Mouse (Mus musculus) midbrain, embryonic 10.5 days (tissue): ENCODE results near the gene Ltbr. TPM values are rescaled to one million over a fixed set of nuclear protein-coding genes. Genes with fewer than 3 reads are reported as not detected.
"Not testable (repeated sequence)": the region's sequence is repeated elsewhere in the genome, so short reads cannot be mapped to it uniquely, and the experiment has no call there.

Source experiments
- DNase-seq: peaks from one replicate; pipeline ENCODE4 v3.0.0-alpha.2; 2017; ENCODE audit warnings: low spot score
- H3K27ac ChIP-seq: fragments of 300-500 bp; sonication (generic); replicated peaks from 2 replicates; pipeline ENCODE4 v1.5.1; 2016; ENCODE audit warnings: mild to moderate bottlenecking
- H3K27me3 ChIP-seq: fragments of 300-500 bp; sonication (generic); 2 replicates; pipeline ENCODE4 v1.6.1; 2016; ENCODE audit warnings: low read depth, mild to moderate bottlenecking; ENCODE audit not compliant: poor library complexity, severe bottlenecking
- H3K36me3 ChIP-seq: fragments of 300-500 bp; sonication (generic); 2 replicates; pipeline ENCODE4 v1.6.1; 2016; ENCODE audit warnings: mild to moderate bottlenecking, moderate library complexity
- H3K4me1 ChIP-seq: fragments of 300-500 bp; sonication (generic); 2 replicates; pipeline ENCODE4 v1.6.1; 2016
- H3K4me3 ChIP-seq: fragments of 300-500 bp; sonication (generic); 2 replicates; pipeline ENCODE4 v1.5.1; 2016; ENCODE audit warnings: mild to moderate bottlenecking, moderate library complexity
- H3K9me3 ChIP-seq: fragments of 300-500 bp; sonication (generic); replicated peaks from 2 replicates; pipeline ENCODE4 v1.6.1; 2016; ENCODE audit warnings: mild to moderate bottlenecking
- WGBS: fragments of 180-500 bp; shearing (Covaris S2); methylation state at CpG from one replicate; pipeline ENCODE4 v1.1.7; 2016; 5-methylcytosine and 5-hydroxymethylcytosine counted together
- polyA plus RNA-seq: library from polyadenylated mRNA; unstranded; fragments of >200 nt; fragmentation: Nextera tagmentation; extraction: Ambion mirVana; gene quantifications from 2 replicates; pipeline ENCODE4 v1.2.1, GENCODE M21; 2016

Ltbr gene
- polyA plus RNA-seq, 1 experiment from 2014 or later = 21.2 TPM

DNA sequence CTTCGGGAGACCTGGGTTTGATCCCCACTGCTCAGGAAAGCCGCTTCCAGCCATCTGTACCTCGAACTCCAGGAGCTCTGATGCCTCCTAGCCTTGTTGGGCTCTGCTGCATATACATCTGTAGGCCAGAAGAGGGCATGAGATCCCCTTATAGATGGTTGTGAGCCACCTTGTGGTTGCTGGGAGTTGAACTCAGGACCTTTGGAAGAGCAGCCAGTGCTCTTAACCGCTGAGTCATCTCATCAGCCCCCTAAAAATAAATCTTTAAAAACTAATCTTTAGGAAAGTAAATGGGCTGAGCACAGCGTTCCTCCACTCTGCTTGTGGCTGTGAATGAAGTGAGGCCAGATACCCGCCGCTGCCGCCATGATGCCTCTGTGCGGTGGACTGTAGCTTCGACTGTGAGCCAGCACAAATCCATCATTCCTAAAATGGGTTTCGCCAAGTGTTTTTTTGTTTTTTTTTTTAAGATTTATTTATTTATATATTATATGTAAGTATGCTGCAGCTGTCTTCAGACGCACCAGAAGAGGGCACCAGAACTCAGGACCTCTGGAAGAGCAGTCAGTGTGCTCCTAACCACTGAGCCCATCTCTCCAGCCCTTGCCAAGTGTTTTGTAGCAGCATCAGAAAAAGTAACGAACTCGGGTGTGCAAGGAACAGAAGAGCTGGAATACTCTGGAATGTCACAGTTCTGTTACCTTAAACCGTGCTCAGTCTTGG is 38.7 kb downstream of the Ltbr start:
- Histone ChIP-seq H3K4me1 (peaks cover 8% of the 10 kb centered on the region), H3K4me3 (no peak overlapping the region), H3K9me3 (no peaks in the 10 kb centered on the region), H3K36me3 (no peaks in the 10 kb centered on the region), H3K27ac (no peak overlapping the region), H3K27me3 (peaks cover 24% of the 10 kb centered on the region)
- WGBS = 60% methylated on average over 15 of the region's 15 CpGs
- DNase-seq = peak; percentile 22

GRCm38 (mm10) chr6:125272228-125272785 is 41.4 kb downstream of the Ltbr start:
- H3K4me1 ChIP-seq = peaks cover 8% of the 10 kb centered on the region
- WGBS = 81% methylated on average over 10 of the region's 10 CpGs
- no peaks in the 10 kb centered on the region for H3K36me3 ChIP-seq
- no peak overlapping the region for H3K4me3 ChIP-seq
- H3K27me3 ChIP-seq = peaks cover 24% of the 10 kb centered on the region
- H3K9me3 ChIP-seq = no peaks in the 10 kb centered on the region
- no peak for DNase-seq
- H3K27ac ChIP-seq = no peak overlapping the region

GRCm38 (mm10) chr6:125271455-125272227 is 42.0 kb downstream of the Ltbr start:
- Histone ChIP-seq H3K27ac (peak overlapping the region; percentile 74), H3K4me3 (peak overlapping the region; percentile 32), H3K36me3 (no peaks in the 10 kb centered on the region), H3K4me1 (peaks cover 8% of the 10 kb centered on the region), H3K27me3 (peaks cover 24% of the 10 kb centered on the region), H3K9me3 (no peaks in the 10 kb centered on the region)
- 20% methylated on average over 17 of the region's 17 CpGs for WGBS
- DNase-seq = peak; percentile 83

GRCm38 (mm10) chr6:125268799-125269198 is 44.9 kb downstream of the Ltbr start:
- peaks cover 24% of the 10 kb centered on the region for H3K27me3 ChIP-seq
- no peak overlapping the region for H3K27ac ChIP-seq
- H3K9me3 ChIP-seq = no peaks in the 10 kb centered on the region
- DNase-seq = no peak
- peaks cover 8% of the 10 kb centered on the region for H3K4me1 ChIP-seq
- WGBS = 53% methylated on average over 6 of the region's 6 CpGs
- no peaks in the 10 kb centered on the region for H3K36me3 ChIP-seq
- H3K4me3 ChIP-seq = no peak overlapping the region

GRCm38 (mm10) chr6:125267469-125267868 is 46.2 kb downstream of the Ltbr start:
- H3K36me3 ChIP-seq = no peaks in the 10 kb centered on the region
- H3K4me1 ChIP-seq = peaks cover 8% of the 10 kb centered on the region
- DNase-seq = no peak
- no peak overlapping the region for H3K4me3 ChIP-seq
- 84% methylated on average over 3 of the region's 3 CpGs for WGBS
- peaks cover 22% of the 10 kb centered on the region for H3K27me3 ChIP-seq
- H3K9me3 ChIP-seq = no peaks in the 10 kb centered on the region
- no peak overlapping the region for H3K27ac ChIP-seq

DNA sequence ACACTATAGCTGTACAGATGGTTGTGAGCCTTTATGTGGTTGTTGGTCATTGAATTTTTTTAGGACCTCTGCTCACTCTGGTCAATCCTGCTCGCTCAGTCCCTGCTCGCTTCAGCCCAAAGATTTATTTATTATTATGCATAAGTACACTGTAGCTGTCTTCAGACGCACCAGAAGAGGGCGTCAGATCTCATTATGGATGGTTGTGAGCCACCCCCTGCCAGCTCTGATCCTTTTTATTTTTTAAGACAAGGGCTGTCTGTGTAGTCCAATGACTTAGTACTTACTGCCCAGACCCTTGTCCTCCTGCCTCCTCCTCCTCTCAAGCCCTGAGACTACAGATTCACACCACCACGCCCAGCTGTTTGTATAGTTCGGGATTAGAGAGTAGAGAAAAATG is 47.1 kb downstream of the Ltbr start:
- peaks cover 15% of the 10 kb centered on the region for H3K27me3 ChIP-seq
- not testable (repeated sequence) for H3K4me3 ChIP-seq, DNase-seq, H3K4me1 ChIP-seq, H3K36me3 ChIP-seq, H3K27ac ChIP-seq, H3K9me3 ChIP-seq
- WGBS = 75% methylated on average over 6 of the region's 6 CpGs

- no peaks in the 10 kb centered on the region for H3K4me1 ChIP-seq
- 79% methylated on average over 13 of the region's 13 CpGs for WGBS
- H3K36me3 ChIP-seq = no peaks in the 10 kb centered on the region
- H3K9me3 ChIP-seq = no peaks in the 10 kb centered on the region
- no peak overlapping the region for H3K27ac ChIP-seq
- peaks cover 11% of the 10 kb centered on the region for H3K27me3 ChIP-seq
- DNase-seq = no peak
- H3K4me3 ChIP-seq = no peak overlapping the region
These were observed 47.6 kb downstream of the Ltbr start for GRCm38 (mm10) chr6:125266091-125266490.

DNA sequence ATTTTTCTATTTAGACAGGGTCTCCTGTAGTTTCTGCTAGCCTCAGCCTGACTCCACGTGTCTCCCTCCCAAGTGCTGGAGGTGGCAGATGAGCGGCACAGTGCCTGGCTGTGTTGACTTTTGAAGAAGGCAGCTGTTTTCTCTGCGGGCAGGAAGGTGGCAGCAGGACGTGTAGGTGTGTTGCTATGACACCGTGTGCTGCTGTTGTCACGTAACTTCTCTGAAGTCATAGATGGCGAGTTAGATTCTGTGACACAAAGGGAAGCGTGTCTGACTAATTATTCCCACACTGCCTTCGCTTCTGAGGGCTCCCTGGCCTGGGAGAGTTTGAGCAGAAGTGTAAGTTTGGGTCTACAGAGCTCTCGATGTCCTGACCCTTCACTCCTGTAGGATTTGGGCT is 48.4 kb downstream of the Ltbr start:
- DNase-seq = no peak
- WGBS = 69% methylated on average over 10 of the region's 10 CpGs
- Histone ChIP-seq H3K9me3 (no peaks in the 10 kb centered on the region), H3K4me1 (no peaks in the 10 kb centered on the region), H3K27me3 (peaks cover 3% of the 10 kb centered on the region; the same call in 1 of the 2 replicates), H3K27ac (no peak overlapping the region), H3K36me3 (no peaks in the 10 kb centered on the region), H3K4me3 (no peak overlapping the region)

DNA sequence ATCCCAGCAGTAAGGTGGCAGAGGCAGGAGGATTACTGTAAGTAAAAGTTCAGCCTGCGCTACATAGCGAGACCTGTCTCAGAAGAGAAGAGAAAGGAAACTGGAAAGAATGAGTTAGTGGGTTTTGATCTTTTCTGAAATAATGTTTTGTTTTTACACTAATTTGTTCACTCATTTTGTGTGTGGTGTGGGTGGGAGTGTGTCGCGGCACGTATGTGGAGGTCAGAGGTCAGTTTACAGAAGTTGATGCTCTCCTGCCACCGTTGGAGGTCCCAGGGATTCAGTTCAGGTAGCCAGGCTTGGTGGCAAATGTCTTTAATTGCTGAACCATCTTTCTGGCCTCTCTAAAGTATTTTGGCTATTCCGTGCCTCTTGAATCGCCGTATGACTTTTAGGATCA is 49.5 kb downstream of the Ltbr start:
- Histone ChIP-seq H3K27ac (no peak overlapping the region), H3K4me3 (no peak overlapping the region)

GRCm38 (mm10) chr6:125260006-125260555 is 53.6 kb downstream of the Ltbr start:
- Histone ChIP-seq H3K27ac (no peak overlapping the region), H3K4me3 (no peak overlapping the region), H3K4me1 (no peaks in the 10 kb centered on the region), H3K27me3 (no peaks in the 10 kb centered on the region), H3K36me3 (no peaks in the 10 kb centered on the region), H3K9me3 (no peaks in the 10 kb centered on the region)
- 87% methylated on average over 10 of the region's 10 CpGs for whole genome bisulfite sequencing
- DNase-seq = no peak

More for the DNA sequence above, 49.5 kb downstream of the Ltbr start:
- WGBS = 91% methylated on average over 9 of the region's 9 CpGs
- Histone ChIP-seq H3K36me3 (no peaks in the 10 kb centered on the region), H3K4me1 (no peaks in the 10 kb centered on the region), H3K27me3 (no peaks in the 10 kb centered on the region), H3K9me3 (no peaks in the 10 kb centered on the region)
- DNase-seq = no peak
